Mouse (Mus musculus): ENCODE data around the gene Cxcr2. TPM values are rescaled to one million over a fixed set of nuclear protein-coding genes. Genes with fewer than 3 reads are reported as not detected.

The Cxcr2 gene
- polyA plus RNA-seq (2014; fragmentation: Nextera tagmentation; extraction: Ambion mirVana), result 0.06 and 0.08 TPM in 2 replicates

GRCm38 (mm10) chr1:74153461-74154184 lies at the start of gene Cxcr2:
Gene Cxcr2, plus strand, starts transcription at chr1:74153989.
- no peaks in the 10 kb centered on the region for H3K27me3 ChIP-seq (replicated peaks; ENCODE audit: control insufficient read depth, insufficient read depth, low read length)
- no peak for ATAC-seq
- no peaks in the 10 kb centered on the region for H3K36me3 ChIP-seq (ENCODE audit: control insufficient read depth, insufficient read depth, low read length)
- H3K27ac ChIP-seq (ENCODE audit: low read depth, low read length), result no peak within 1 kb of the TSS
- no peak within 1 kb of the TSS for H3K4me2 ChIP-seq (ENCODE audit: low read length)
- no peaks in the 10 kb centered on the region for H3K4me1 ChIP-seq (ENCODE audit: control insufficient read depth, insufficient read depth, low read length)
- DNase-seq (ENCODE audit: low spot score), result no peak
- H3K4me3 ChIP-seq (ENCODE audit: low read depth, low read length), result no peak within 1 kb of the TSS
- H3K9me3 ChIP-seq (replicated peaks; ENCODE audit: control insufficient read depth, low read length), result no peaks in the 10 kb centered on the region
- no peak within 1 kb of the TSS for H3K9ac ChIP-seq (ENCODE audit: low read length)
- WGBS, result 79% methylated on average over 8 of the region's 8 CpGs

GRCm38 (mm10) chr1:74105660-74106059 lies 48.1 kb upstream of the Cxcr2 start:
- no peak for DNase-seq (ENCODE audit: low spot score)
- H3K4me1 ChIP-seq (ENCODE audit: control insufficient read depth, insufficient read depth, low read length), result peaks cover 37% of the 10 kb centered on the region
- WGBS, result 79% methylated on average over 4 of the region's 4 CpGs

GRCm38 (mm10) chr1:74106214-74106613 lies 47.6 kb upstream of the Cxcr2 start:
- Histone ChIP-seq H3K4me3 (ENCODE audit: low read depth, low read length) (no peak overlapping the region), H3K4me1 (ENCODE audit: control insufficient read depth, insufficient read depth, low read length) (peaks cover 43% of the 10 kb centered on the region), H3K9me3 (replicated peaks; ENCODE audit: control insufficient read depth, low read length) (no peaks in the 10 kb centered on the region), H3K4me2 (ENCODE audit: low read length) (no peak overlapping the region), H3K27ac (ENCODE audit: low read depth, low read length) (no peak overlapping the region), H3K9ac (ENCODE audit: low read length) (no peak overlapping the region), H3K36me3 (ENCODE audit: control insufficient read depth, insufficient read depth, low read length) (no peaks in the 10 kb centered on the region), H3K27me3 (replicated peaks; ENCODE audit: control insufficient read depth, insufficient read depth, low read length) (no peaks in the 10 kb centered on the region)
- DNase-seq (ENCODE audit: low spot score), result no peak
- no peak for ATAC-seq
- whole genome bisulfite sequencing, result 77% methylated on average over 6 of the region's 6 CpGs

More at GRCm38 (mm10) chr1:74105660-74106059, 48.1 kb upstream of the Cxcr2 start:
- Histone ChIP-seq H3K27ac (ENCODE audit: low read depth, low read length) (no peak overlapping the region), H3K4me2 (ENCODE audit: low read length) (no peak overlapping the region), H3K9ac (ENCODE audit: low read length) (no peak overlapping the region), H3K9me3 (replicated peaks; ENCODE audit: control insufficient read depth, low read length) (no peaks in the 10 kb centered on the region), H3K36me3 (ENCODE audit: control insufficient read depth, insufficient read depth, low read length) (no peaks in the 10 kb centered on the region), H3K27me3 (replicated peaks; ENCODE audit: control insufficient read depth, insufficient read depth, low read length) (no peaks in the 10 kb centered on the region), H3K4me3 (ENCODE audit: low read depth, low read length) (no peak overlapping the region)
- no peak for ATAC-seq

GRCm38 (mm10) chr1:74107931-74108618 lies 45.7 kb upstream of the Cxcr2 start:
- H3K36me3 ChIP-seq (ENCODE audit: control insufficient read depth, insufficient read depth, low read length), result no peaks in the 10 kb centered on the region
- H3K27me3 ChIP-seq (replicated peaks; ENCODE audit: control insufficient read depth, insufficient read depth, low read length), result no peaks in the 10 kb centered on the region
- H3K9ac ChIP-seq (ENCODE audit: low read length), result no peak overlapping the region
- H3K4me2 ChIP-seq (ENCODE audit: low read length), result no peak overlapping the region
- DNase-seq (ENCODE audit: low spot score) (no peak), ATAC-seq (no peak)
- H3K9me3 ChIP-seq (replicated peaks; ENCODE audit: control insufficient read depth, low read length), result no peaks in the 10 kb centered on the region
- peaks cover 47% of the 10 kb centered on the region for H3K4me1 ChIP-seq (ENCODE audit: control insufficient read depth, insufficient read depth, low read length)
- no peak overlapping the region for H3K4me3 ChIP-seq (ENCODE audit: low read depth, low read length)
- H3K27ac ChIP-seq (ENCODE audit: low read depth, low read length), result no peak overlapping the region
- 80% methylated on average over 4 of the region's 5 CpGs for WGBS

GRCm38 (mm10) chr1:74109670-74110069 lies 44.1 kb upstream of the Cxcr2 start:
- no peak overlapping the region for H3K27ac ChIP-seq (ENCODE audit: low read depth, low read length)
- H3K4me1 ChIP-seq (ENCODE audit: control insufficient read depth, insufficient read depth, low read length), result peaks cover 33% of the 10 kb centered on the region
- H3K4me2 ChIP-seq (ENCODE audit: low read length), result no peak overlapping the region
- H3K9me3 ChIP-seq (replicated peaks; ENCODE audit: control insufficient read depth, low read length), result no peaks in the 10 kb centered on the region
- DNase-seq (ENCODE audit: low spot score), result no peak
- no peak overlapping the region for H3K9ac ChIP-seq (ENCODE audit: low read length)
- H3K4me3 ChIP-seq (ENCODE audit: low read depth, low read length), result no peak overlapping the region
- 61% methylated on average over 2 of the region's 2 CpGs for WGBS
- no peaks in the 10 kb centered on the region for H3K27me3 ChIP-seq (replicated peaks; ENCODE audit: control insufficient read depth, insufficient read depth, low read length)
- ATAC-seq, result no peak
- H3K36me3 ChIP-seq (ENCODE audit: control insufficient read depth, insufficient read depth, low read length), result no peaks in the 10 kb centered on the region

GRCm38 (mm10) chr1:74110932-74111695 lies 42.7 kb upstream of the Cxcr2 start:
- no peak overlapping the region for H3K9ac ChIP-seq (ENCODE audit: low read length)
- WGBS, result 8% methylated on average over 8 of the region's 8 CpGs
- DNase-seq (ENCODE audit: low spot score) (peak; percentile 83), ATAC-seq (peak; percentile 93)
- H3K27ac ChIP-seq (ENCODE audit: low read depth, low read length), result peak overlapping the region; percentile 79
- H3K36me3 ChIP-seq (ENCODE audit: control insufficient read depth, insufficient read depth, low read length), result no peaks in the 10 kb centered on the region
- peaks cover 29% of the 10 kb centered on the region for H3K4me1 ChIP-seq (ENCODE audit: control insufficient read depth, insufficient read depth, low read length)
- H3K4me2 ChIP-seq (ENCODE audit: low read length), result peak overlapping the region; percentile 24; the same call in 1 of the 2 replicates
- no peaks in the 10 kb centered on the region for H3K27me3 ChIP-seq (replicated peaks; ENCODE audit: control insufficient read depth, insufficient read depth, low read length)
- no peak overlapping the region for H3K4me3 ChIP-seq (ENCODE audit: low read depth, low read length)
- no peaks in the 10 kb centered on the region for H3K9me3 ChIP-seq (replicated peaks; ENCODE audit: control insufficient read depth, low read length)

- no peak overlapping the region for H3K9ac ChIP-seq (ENCODE audit: low read length)
- ATAC-seq (no peak), DNase-seq (ENCODE audit: low spot score) (no peak)
- no peaks in the 10 kb centered on the region for H3K36me3 ChIP-seq (ENCODE audit: control insufficient read depth, insufficient read depth, low read length)
- no peak overlapping the region for H3K4me3 ChIP-seq (ENCODE audit: low read depth, low read length)
- H3K9me3 ChIP-seq (replicated peaks; ENCODE audit: control insufficient read depth, low read length), result no peaks in the 10 kb centered on the region
- 22% methylated on average over 6 of the region's 6 CpGs for WGBS
- H3K4me2 ChIP-seq (ENCODE audit: low read length), result 0 out of 2 replicates have a peak overlapping the region, but pooled peaks have one; percentile 24
- H3K27me3 ChIP-seq (replicated peaks; ENCODE audit: control insufficient read depth, insufficient read depth, low read length), result no peaks in the 10 kb centered on the region
- H3K4me1 ChIP-seq (ENCODE audit: control insufficient read depth, insufficient read depth, low read length), result peaks cover 29% of the 10 kb centered on the region
- H3K27ac ChIP-seq (ENCODE audit: low read depth, low read length), result peak overlapping the region; percentile 79
These were observed 42.1 kb upstream of the Cxcr2 start for GRCm38 (mm10) chr1:74111696-74112030.

- ATAC-seq (no peak), DNase-seq (ENCODE audit: low spot score) (no peak)
- no peak overlapping the region for H3K4me3 ChIP-seq (ENCODE audit: low read depth, low read length)
- H3K4me1 ChIP-seq (ENCODE audit: control insufficient read depth, insufficient read depth, low read length), result peaks cover 29% of the 10 kb centered on the region
- 73% methylated on average over 3 of the region's 3 CpGs for WGBS
- H3K36me3 ChIP-seq (ENCODE audit: control insufficient read depth, insufficient read depth, low read length), result no peaks in the 10 kb centered on the region
- no peak overlapping the region for H3K4me2 ChIP-seq (ENCODE audit: low read length)
- no peak overlapping the region for H3K9ac ChIP-seq (ENCODE audit: low read length)
- H3K27ac ChIP-seq (ENCODE audit: low read depth, low read length), result no peak overlapping the region
- H3K9me3 ChIP-seq (replicated peaks; ENCODE audit: control insufficient read depth, low read length), result no peaks in the 10 kb centered on the region
- H3K27me3 ChIP-seq (replicated peaks; ENCODE audit: control insufficient read depth, insufficient read depth, low read length), result no peaks in the 10 kb centered on the region
These were observed 40.7 kb upstream of the Cxcr2 start for GRCm38 (mm10) chr1:74113071-74113470.
